Mouse (Mus musculus) liver (tissue): ENCODE measurements around the gene Ptpdc1.

Experiments used
- DNase-seq: peaks from one replicate; pipeline ENCODE4 v3.0.0-alpha.2; 2020; ENCODE audit warnings: mixed read lengths

The Ptpdc1 gene

DNA sequence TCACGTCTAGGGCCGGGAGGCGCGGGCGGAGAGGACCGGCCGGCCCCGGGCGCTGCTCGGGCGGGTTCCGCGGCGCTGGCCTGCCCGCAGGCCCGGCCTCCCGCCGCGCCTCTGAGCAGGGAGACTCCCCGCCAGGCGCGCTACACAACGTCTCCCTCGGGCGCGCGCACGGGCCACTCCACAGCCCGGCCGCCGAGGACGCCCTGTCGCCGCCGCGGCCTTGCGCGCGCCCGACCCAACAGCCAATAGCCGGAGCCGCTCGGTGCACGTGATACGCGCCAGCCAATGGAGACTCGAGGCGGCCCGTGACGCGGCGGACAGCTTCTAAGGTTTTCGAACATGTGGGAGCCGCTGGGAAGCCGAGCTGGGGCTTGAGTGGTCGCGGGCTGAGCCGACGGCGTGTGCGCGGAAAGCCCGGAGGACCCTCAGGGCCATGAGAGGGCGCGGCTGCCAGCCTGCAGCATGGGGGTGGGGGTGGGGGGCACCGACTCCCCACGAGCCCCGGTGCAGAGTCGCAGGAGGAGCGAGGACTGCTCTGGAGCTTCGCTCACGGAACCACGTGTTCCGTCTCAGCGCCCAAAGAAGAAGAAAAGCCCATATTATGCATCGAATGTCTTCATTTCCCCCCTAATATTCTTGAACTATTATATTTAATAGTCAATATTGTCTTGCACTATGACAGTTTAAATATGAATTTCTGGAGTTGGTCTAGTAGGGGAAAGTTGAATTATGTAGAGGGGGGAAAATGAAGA is at the start of gene Ptpdc1:
TSS of gene Ptpdc1 (minus strand) at position 232 of the 752 bp plus-strand sequence.
- DNase-seq, result peak; percentile 88

- DNase-seq, result no peak
Observed at GRCm38 (mm10) chr13:48674609-48675008, 49.1 kb upstream of the Ptpdc1 start.

- no peak for DNase-seq
Observed at GRCm38 (mm10) chr13:48672312-48672840, 46.9 kb upstream of the Ptpdc1 start.

DNA sequence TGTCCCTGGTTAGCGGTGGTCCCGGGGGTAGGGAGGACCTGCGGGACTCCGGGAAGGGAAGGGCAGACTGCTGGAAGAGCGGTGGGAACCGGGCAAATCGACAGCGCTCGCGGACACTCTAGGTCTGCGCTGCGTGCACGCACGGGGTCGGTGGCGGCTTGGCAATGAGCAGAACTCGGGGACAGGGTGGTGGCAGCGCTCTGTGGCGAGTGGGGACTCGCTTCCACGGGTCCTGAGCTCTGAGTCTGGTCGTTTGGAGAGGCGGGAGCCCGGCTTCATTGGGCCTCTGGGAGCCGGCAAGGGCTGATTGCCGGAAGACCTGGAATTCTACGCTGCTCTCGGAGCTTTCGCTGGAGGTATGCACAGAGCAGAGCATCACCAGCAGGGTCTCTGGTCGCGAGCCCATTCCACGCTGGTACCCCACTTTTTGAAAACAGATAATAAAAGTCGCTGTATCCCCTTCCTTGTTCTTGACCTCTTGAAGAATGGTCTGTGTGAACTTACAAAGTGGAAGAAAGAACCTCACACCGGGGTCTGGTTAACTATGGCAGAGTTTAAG is 43.6 kb upstream of the Ptpdc1 start:
- no peak for DNase-seq

GRCm38 (mm10) chr13:48668091-48668975 is 42.9 kb upstream of the Ptpdc1 start:
- DNase-seq, result no peak

DNA sequence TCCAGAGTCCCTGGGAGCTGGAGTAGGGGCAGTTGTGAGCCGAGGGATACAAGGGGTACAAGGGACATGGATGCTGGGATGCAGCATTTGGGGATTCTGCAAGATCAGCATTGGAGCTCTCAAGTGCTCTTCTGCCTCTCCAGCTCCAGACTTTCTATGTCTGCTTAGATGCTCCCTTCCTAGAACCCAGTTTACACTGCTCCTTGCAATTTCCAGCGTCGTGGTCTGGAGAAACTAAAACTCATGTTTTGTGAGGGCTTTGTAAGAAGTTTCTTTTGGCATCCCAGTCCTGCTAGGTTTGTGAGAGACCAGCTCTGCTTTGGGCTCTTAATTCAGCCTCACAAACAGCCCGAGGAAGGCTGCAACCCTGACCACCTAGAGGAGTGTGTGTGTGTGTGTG is 42.0 kb upstream of the Ptpdc1 start:
- no peak for DNase-seq

GRCm38 (mm10) chr13:48665656-48666597 is 40.5 kb upstream of the Ptpdc1 start:
- DNase-seq, result no peak

- DNase-seq, result no peak
Observed at GRCm38 (mm10) chr13:48664916-48665655, 39.6 kb upstream of the Ptpdc1 start.

DNA sequence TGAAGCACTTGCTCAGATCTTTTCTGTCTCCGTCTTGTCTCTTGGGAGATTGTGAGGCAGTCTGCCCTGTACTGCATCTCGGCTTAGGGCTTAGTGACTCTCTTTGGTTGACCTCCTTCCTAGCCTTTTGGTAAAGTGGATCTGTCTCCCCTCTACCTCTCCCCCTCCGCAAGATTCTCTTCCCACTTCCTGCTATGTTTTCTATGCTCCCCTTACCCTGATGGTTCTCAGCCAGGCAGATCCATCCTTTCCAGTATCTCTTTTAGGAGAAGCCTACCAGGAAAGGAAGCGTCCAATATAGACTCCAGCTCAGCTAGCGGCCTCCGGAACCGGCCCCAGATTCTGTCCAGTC is 38.5 kb upstream of the Ptpdc1 start:
- DNase-seq, result no peak

- DNase-seq, result no peak
Observed at GRCm38 (mm10) chr13:48663211-48663987, 37.9 kb upstream of the Ptpdc1 start.

GRCm38 (mm10) chr13:48662431-48663143 is 37.1 kb upstream of the Ptpdc1 start, which contains the start of gene Barx1:
Gene Barx1 (plus strand): TSS chr13:48662998.
- no peak for DNase-seq

- no peak for DNase-seq
Observed at GRCm38 (mm10) chr13:48661561-48661960, 36.1 kb upstream of the Ptpdc1 start.

GRCm38 (mm10) chr13:48660741-48661140 is 35.3 kb upstream of the Ptpdc1 start:
- DNase-seq, result no peak

DNA sequence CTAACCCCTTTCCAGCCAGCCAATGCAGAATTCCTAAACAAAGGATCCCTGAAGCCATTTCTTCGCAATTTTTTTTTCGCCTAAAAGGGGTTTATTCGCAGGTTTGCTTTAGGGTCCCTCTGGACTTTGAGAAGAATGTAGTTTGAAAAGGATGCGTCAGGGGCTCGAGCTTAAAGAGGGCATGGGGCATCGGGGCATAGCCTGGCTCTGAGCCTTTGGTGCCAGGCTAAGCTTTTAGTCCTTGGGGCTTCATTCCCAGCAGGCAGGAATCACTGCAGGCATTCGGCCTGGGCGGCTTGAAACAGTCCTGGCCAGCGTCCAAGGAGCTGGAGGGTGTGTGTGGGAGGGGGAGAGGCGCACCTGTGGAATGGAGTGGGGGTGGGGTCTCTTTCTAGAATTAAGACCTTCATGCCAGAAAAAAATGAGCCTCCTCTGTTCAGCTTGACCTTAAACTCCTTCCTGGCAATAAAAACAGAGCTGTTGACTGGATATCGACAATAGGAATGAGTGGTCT is 34.8 kb upstream of the Ptpdc1 start:
- no peak for DNase-seq

- DNase-seq, result no peak
Observed at GRCm38 (mm10) chr13:48659254-48660220, 34.1 kb upstream of the Ptpdc1 start.

DNA sequence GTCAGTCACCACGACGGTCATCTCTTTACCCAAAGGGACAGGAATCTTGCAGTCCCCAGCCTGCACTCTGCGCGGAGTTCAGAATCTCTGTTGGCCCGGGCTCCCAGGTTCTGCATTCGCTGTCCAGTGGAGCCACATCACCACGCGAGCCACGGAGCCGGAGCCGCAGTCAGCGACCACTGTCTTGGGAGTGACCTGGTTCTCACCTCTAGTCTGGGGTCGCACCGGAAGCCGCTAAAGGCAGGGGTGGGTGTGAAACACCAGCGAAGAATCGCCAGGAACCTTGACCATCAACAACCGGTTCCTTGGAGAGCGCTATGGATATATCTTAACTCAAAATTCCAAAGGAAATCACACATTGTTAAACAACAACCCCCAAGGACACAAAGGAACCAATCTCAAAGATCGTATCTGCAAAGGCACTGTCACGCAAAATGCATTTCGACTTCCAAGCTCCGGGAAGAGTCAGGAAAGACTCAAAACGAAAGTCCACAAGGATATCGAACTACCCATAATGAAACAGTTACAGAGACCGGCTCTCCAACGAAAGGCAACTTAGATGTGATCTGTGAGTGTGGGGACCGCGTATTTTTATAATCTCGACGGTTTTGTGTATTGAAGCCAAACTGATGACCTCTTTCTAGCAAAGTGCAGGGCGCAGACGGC is 33.3 kb upstream of the Ptpdc1 start:
- no peak for DNase-seq

DNA sequence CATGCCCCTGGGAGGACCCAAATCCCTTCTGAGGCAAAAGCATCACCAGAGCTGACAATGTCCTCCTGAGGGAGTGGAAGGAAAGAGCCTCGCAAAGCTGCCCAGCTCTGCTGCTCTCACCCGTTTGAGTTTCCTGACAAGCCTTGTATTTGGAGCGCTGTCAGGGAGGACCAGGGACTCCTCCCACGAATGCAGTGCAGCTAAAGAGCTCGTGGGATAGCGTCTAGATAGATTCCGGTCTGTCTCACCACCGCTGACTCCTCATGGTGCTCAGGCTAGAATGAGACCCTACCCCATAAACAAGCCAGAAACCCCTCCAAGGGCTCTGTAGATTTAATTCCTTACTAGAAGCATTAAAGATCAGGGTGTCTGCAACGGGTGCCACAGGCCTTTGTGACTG is 32.3 kb upstream of the Ptpdc1 start:
- DNase-seq, result no peak

GRCm38 (mm10) chr13:48655637-48656036 is 30.2 kb upstream of the Ptpdc1 start:
- DNase-seq, result peak; percentile 38
